17 mouse cellular contexts compared by ENCODE assay signal in genomic region chr13:60457277-60457676, GRCm38 (mm10).
"Had no signal": no experiment of that assay in that cellular context is flagged by ENCODE, and none has a peak within 500 bp of the region (broad histone marks: within the 10 kb centered on the region; RNA-seq: fewer than 3 reads in every experiment).

No protein-coding gene starts in this region.

- H3K9ac ChIP-seq: limb, embryonic 12.5 days; limb, embryonic 15.5 days; liver, embryonic 14.5 days; liver, postnatal 0 days; midbrain, embryonic 12.5 days; neural tube, embryonic 13.5 days had no signal

- ATAC-seq: liver, postnatal 0 days; midbrain, embryonic 16.5 days had no signal

- H3K27ac ChIP-seq: liver, embryonic 14.5 days; midbrain, embryonic 12.5 days; neural tube, embryonic 13.5 days had no signal

- H3K4me2 ChIP-seq: limb, embryonic 12.5 days; limb, embryonic 15.5 days; liver, embryonic 11.5 days; midbrain, embryonic 12.5 days; neural tube, embryonic 13.5 days had no signal

- H3K36me3 ChIP-seq: limb, embryonic 12.5 days; limb, embryonic 15.5 days; midbrain, embryonic 12.5 days; neural tube, embryonic 13.5 days had no signal

- DNase-seq: kidney, adult 11 months; kidney, adult 8-10 months; kidney, postnatal 14 days; kidney, postnatal 4 days; liver, postnatal 0 days; retina, postnatal 1 day; thymus, adult 18-20 months; thymus, postnatal 36 days had no signal

- H3K27me3 ChIP-seq: limb, embryonic 12.5 days; limb, embryonic 15.5 days; midbrain, embryonic 12.5 days; neural tube, embryonic 13.5 days had no signal

- H3K9me3 ChIP-seq: limb, embryonic 12.5 days; limb, embryonic 15.5 days; midbrain, embryonic 12.5 days; neural tube, embryonic 13.5 days had no signal

- H3K4me3 ChIP-seq: limb, embryonic 12.5 days; limb, embryonic 15.5 days; megakaryocyte, embryonic 14.5 days; midbrain, embryonic 12.5 days; myocyte; neural tube, embryonic 13.5 days had no signal

- H3K4me1 ChIP-seq: midbrain, embryonic 12.5 days had no signal
